Mouse (Mus musculus): ENCODE data around the gene Nr1i3.

DNA sequence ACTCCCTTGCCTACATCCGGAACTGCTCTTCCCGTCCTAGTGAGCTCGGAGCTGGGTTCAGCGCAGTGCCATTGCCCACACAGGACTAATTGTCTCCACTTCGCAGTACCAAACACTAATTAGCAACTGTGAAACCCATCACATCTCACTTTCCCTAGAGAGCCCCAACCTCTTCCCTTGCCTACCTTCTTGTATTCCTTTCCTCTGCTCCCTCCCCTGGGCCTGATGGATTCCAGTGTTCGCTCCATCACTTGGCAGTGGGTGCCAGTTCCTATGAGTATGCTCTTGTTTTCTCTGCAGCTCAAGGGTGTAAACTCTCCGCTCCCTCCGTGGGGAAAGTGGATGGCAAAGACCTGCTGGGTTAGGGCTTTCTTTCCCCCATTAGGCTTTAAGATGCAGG, 28.1 kb upstream of the Nr1i3 start:
- TF ChIP-seq POLR2A (IDR thresholded peaks at IDR 0.05; ENCODE audit: low read depth, low read length) (no peak), CTCF (IDR thresholded peaks at IDR 0.05; ENCODE audit: extremely low read depth, insufficient read length, insufficient replicate concordance, low read depth, low read length) (no peak)

Data from small intestine, adult 2 months (tissue).